Mouse (Mus musculus) kidney, adult 2 months (tissue): ENCODE results near the gene Rpl10a.

ENCODE experiments used
- CTCF ChIP-seq: fragments of 200-500 bp; conservative IDR thresholded peaks from 2 replicates; pipeline ENCODE4 v1.5.1; 2011; ENCODE audit warnings: low read depth, mild to moderate bottlenecking, control low read depth, low read length, moderate library complexity, mixed read lengths; ENCODE audit not compliant: insufficient read depth, insufficient read length
- POLR2A ChIP-seq: fragments of 200-500 bp; IDR thresholded peaks from one replicate; pipeline ENCODE4 v1.6.1; 2011; ENCODE audit warnings: low read depth, low read length, control low read depth

DNA sequence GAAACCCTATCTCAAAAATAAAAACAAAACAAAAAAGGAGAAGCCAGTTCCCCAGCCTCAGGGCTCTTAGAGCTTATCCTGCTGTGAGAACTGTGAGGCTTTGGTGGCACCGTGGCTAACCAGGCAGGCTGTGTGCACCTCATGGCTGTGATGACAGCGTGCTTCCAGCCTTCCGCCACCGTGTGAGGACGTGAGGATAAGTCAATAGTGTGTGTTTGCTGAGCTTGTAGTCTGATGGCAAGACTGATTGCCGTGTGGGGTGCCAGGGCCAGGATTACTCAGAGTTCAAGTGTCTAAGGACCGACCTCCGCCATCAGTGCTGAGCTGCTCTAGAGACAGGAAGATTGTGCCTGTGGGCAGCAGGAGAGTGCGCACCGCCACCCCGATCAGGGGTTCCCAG lies 37.6 kb upstream of the Rpl10a start:
- TF ChIP-seq POLR2A: no peak
- TF ChIP-seq CTCF: no peak
